Mouse (Mus musculus): ENCODE measurements around the gene Gm9611.
"Not testable (repeated sequence)": the region's sequence is repeated elsewhere in the genome, so short reads cannot be mapped to it uniquely, and the experiment has no call there.

Gm9611 gene

DNA sequence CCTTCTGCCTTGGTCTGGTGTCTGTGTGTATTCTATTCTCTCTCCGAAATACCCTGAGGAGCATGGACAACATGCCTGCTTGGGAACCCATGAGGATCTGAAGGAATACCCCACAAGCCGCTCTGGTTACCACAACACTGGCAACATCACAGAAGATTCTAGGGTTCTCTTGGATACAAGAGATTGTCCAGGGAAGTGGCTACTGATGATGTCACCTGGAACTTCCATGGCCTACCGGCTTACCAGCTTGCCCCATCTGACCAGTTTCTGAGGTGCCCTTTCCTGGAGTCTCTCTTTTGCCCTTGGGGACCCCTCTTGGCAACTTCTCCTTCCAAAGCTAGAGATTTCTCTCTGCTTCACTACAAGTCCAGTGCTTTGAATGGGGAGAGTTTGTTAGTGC, at the start of gene Gm9611:
Gene Gm9611, minus strand, starts transcription at position 101 of the 400 bp plus-strand sequence.
- DNase-seq (ENCODE audit: low spot score in 2 of 2): not testable (repeated sequence)

DNA sequence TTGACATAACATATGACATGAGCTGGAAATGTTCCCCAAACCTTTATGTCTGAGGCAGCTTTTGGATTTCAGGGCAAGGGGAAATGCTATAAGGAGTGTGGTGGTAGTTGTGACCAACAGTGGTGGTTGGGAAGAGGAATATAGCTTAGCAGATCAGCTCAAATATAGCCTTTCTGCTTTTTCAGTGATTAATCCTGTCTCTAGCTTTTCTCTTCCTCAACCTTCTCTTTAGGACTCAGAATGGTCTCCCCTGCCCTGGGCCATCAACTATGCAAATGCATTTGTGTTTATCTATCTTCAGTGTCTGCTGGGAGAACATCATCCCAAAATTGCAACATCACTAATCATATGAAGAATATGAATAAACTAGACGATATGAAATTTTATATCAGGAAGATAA, 12.8 kb upstream of the Gm9611 start, which contains the start of gene Gm7995:
Gene Gm7995, plus strand, starts transcription at position 301 of the 400 bp plus-strand sequence.
- not testable (repeated sequence) for DNase-seq (ENCODE audit: low spot score in 2 of 2)

DNA sequence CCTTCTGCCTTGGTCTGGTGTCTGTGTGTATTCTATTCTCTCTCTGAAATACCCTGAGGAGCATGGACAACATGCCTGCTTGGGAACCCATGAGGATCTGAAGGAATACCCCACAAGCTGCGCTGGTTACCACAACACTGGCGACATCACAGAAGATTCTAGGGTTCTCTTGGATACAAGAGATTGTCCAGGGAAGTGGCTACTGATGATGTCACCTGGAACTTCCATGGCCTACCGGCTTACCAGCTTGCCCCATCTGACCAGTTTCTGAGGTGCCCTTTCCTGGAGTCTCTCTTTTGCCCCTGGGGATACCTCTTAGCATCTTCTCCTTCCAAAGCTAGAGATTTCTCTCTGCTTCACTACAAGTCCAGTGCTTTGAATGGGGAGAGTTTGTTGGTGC, 37.2 kb downstream of the Gm9611 start, which contains the start of gene Gm17026:
Gene Gm17026, minus strand, starts transcription at position 101 of the 400 bp plus-strand sequence.
- not testable (repeated sequence) for DNase-seq (ENCODE audit: low spot score in 2 of 2)

All from thymus, postnatal 10 days (tissue).